Mouse (Mus musculus): ENCODE data around the gene Ccnb1.

DNA sequence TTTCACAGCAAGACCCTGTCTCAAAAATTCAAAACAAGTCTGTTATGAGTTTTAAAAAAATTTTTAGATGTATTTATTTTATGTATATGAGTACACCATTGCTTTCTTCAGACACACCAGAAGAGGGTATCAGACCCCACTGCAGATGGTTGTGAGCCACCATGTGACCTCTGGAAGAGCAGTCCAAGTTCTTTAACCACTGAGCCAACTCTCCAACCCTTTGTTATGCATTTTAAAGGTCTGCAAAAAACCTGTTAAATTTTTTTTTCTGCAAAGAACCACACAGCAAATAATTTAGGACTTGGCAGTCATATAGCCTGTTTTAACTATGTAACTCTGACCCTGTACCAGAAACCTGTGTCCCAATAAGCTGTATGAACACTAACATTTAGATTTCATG, 11.7 kb downstream of the Ccnb1 start:
- TF ChIP-seq CTCF (IDR thresholded peaks at IDR 0.05; ENCODE audit: low read depth, low read length) (no peak), GATA1 (IDR thresholded peaks at IDR 0.05; ENCODE audit: borderline replicate concordance, low read length) (no peak), POLR2AphosphoS5 (IDR thresholded peaks at IDR 0.05; ENCODE audit: insufficient replicate concordance, low read depth, low read length) (no peak)
